Mouse (Mus musculus) heart, postnatal 0 days (tissue): ENCODE measurements at regions not wholly inside any gene's neighbourhood (a gene's known extent, or its start where the extent isn't known, plus 50 kb on each side); places are given as distances from the start of the nearest gene placed in this dataset.

Source experiments
- ATAC-seq: fragments of 200-750 bp; cut with Nextera tagmentation; 2 replicates; pipeline ENCODE4 v1.8.0; 2017; ENCODE audit warnings: low read depth, moderate number of reproducible peaks, moderate library complexity; ENCODE audit not compliant: insufficient read depth
- DNase-seq: peaks from one replicate; pipeline ENCODE4 v3.0.0-alpha.2; 2016; ENCODE audit warnings: low spot score
- H3K27ac ChIP-seq: fragments of 300-500 bp; sonication (generic); 2 replicates; pipeline ENCODE4 v1.5.1; 2014; ENCODE audit warnings: low read depth, mild to moderate bottlenecking
- H3K27me3 ChIP-seq: fragments of 300-500 bp; sonication (generic); 2 replicates; pipeline ENCODE4 v1.6.1; 2014; ENCODE audit warnings: low read length, mixed read lengths; ENCODE audit not compliant: control insufficient read depth, insufficient read depth
- H3K36me3 ChIP-seq: fragments of 300-500 bp; sonication (generic); replicated peaks from 2 replicates; pipeline ENCODE4 v1.6.1; 2014; ENCODE audit warnings: low read length, mixed read lengths; ENCODE audit not compliant: control insufficient read depth, insufficient read depth
- H3K4me1 ChIP-seq: fragments of 300-500 bp; sonication (generic); 2 replicates; pipeline ENCODE4 v1.6.1; 2014; ENCODE audit warnings: antibody characterized with exemption; ENCODE audit not compliant: control insufficient read depth, insufficient read depth
- H3K4me2 ChIP-seq: fragments of 300-500 bp; sonication (generic); 2 replicates; pipeline ENCODE4 v1.6.1; 2014; ENCODE audit warnings: low read depth, mild to moderate bottlenecking, low read length, moderate library complexity
- H3K4me3 ChIP-seq: fragments of 300-500 bp; sonication (generic); 2 replicates; pipeline ENCODE4 v1.5.1; 2014; ENCODE audit warnings: low read depth, low read length
- H3K9ac ChIP-seq: fragments of 300-500 bp; sonication (generic); replicated peaks from 2 replicates; pipeline ENCODE4 v1.6.1; 2014; ENCODE audit warnings: low read depth, low read length, mixed read lengths
- H3K9me3 ChIP-seq: fragments of 300-500 bp; sonication (generic); replicated peaks from 2 replicates; pipeline ENCODE4 v1.6.1; 2016; ENCODE audit warnings: low read length; ENCODE audit not compliant: control insufficient read depth
- CTCF ChIP-seq: IDR thresholded peaks from 2 replicates; pipeline ENCODE4 v1.5.1; 2016; ENCODE audit warnings: antibody characterized with exemption, control low read depth, low read depth
- EP300 ChIP-seq: IDR thresholded peaks from 2 replicates; pipeline ENCODE4 v1.6.1; 2016; ENCODE audit warnings: antibody characterized with exemption, low read depth
- WGBS: fragments of 180-500 bp; shearing (Covaris S2); extraction: QIAGEN DNeasy Blood & Tissue Kit; methylation state at CpG from one replicate; pipeline ENCODE4 v1.1.7; 2014; 5-methylcytosine and 5-hydroxymethylcytosine counted together

DNA sequence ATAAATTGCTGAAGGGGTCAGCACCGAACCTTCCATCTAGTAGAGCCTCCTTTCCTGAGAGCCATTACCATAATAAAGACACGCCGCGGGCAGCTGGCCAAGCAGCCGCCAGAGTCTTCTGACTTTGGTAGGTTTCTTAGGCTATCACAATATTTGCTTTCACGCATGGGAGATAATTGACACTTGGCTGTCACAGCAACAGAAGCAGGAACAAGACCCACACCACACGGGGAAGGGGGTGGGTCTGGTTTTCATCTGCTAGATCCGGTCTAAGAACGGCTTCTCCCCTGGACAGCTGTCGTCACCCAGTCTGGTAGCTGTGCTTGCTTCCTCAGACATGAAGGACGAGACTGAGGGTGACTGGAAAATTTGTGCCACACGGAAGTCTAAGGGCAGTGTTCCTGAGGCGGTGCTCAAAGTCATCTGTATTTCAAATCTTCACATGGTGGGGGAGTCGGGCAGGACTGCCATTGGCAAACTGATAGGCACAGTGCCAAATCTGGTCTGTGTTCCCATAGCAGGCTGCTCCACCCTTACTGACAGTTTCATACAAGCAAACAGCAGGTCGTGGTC lies 188.9 kb upstream of the Gm10131 start:
- ATAC-seq (peak; percentile 20; the same call in 1 of the 2 replicates), DNase-seq (peak; percentile 42)
- no peaks in the 10 kb centered on the region; the same call in 1 of the 2 replicates for H3K27me3 ChIP-seq
- H3K27ac ChIP-seq, result no peak overlapping the region
- H3K36me3 ChIP-seq, result no peaks in the 10 kb centered on the region
- no peak overlapping the region for H3K9ac ChIP-seq
- whole genome bisulfite sequencing, result 22% methylated on average over 15 of the region's 15 CpGs
- TF ChIP-seq EP300 (no peak), CTCF (no peak)
- no peaks in the 10 kb centered on the region for H3K9me3 ChIP-seq
- 0 out of 2 replicates have a peak, but pooled peaks cover 6% of the 10 kb centered on the region for H3K4me1 ChIP-seq
- peak overlapping the region; percentile 52 for H3K4me2 ChIP-seq
- peak overlapping the region; percentile 31 for H3K4me3 ChIP-seq

DNA sequence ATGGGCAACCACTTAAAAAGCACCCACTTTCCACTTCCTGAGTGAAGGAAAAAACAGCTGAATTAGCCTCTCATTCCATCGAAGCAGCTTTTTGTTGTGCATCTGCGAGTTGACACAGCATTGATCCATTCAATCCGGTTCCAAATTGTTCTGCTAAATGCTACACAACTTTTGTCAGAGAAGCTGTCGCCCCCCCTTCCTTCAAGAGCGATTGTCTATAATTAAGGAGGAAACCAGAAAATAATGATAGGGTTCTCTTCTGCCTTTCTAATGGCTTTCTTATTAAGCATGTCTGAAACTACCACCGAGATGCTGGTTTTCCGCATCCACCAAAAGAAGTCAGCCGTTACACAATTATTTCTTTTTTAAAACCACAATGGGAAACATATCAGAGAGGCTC lies 183.2 kb upstream of the Gm10131 start:
- Histone ChIP-seq H3K9ac (no peak overlapping the region), H3K4me1 (no peaks in the 10 kb centered on the region), H3K4me2 (no peak overlapping the region), H3K27ac (no peak overlapping the region), H3K36me3 (no peaks in the 10 kb centered on the region), H3K9me3 (peaks cover 8% of the 10 kb centered on the region; the same call in 1 of the 2 replicates), H3K4me3 (no peak overlapping the region), H3K27me3 (no peaks in the 10 kb centered on the region)
- WGBS, result 89% methylated on average over 8 of the region's 8 CpGs
- ATAC-seq (no peak), DNase-seq (no peak)
- no peak for TF ChIP-seq EP300
- TF ChIP-seq CTCF, result no peak

DNA sequence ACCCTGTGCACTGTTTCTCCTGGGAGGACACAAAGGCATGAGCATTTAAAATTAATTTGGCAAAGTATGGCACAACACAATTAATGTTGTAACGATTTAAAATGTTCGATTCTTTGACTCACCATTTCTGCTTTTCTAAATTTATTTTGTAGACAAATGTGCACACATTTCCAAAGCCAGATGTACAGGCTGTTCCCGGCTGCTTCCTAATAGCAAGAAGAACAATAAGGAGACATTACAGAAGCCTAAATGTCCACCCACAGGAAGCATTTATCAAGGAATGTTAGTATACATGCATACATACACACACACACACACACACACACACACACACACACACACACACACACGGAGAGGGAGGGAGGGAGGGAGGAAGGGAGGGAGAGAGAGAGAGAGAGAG lies 179.1 kb upstream of the Gm10131 start:
- H3K27me3 ChIP-seq, result no peaks in the 10 kb centered on the region
- H3K9ac ChIP-seq, result no peak overlapping the region
- H3K27ac ChIP-seq, result no peak overlapping the region
- ATAC-seq (no peak), DNase-seq (no peak)
- no peak overlapping the region for H3K4me3 ChIP-seq
- 68% methylated on average over 4 of the region's 4 CpGs for WGBS
- TF ChIP-seq CTCF (no peak), EP300 (no peak)
- H3K36me3 ChIP-seq, result no peaks in the 10 kb centered on the region
- H3K9me3 ChIP-seq, result peaks cover 8% of the 10 kb centered on the region; the same call in 1 of the 2 replicates
- no peaks in the 10 kb centered on the region for H3K4me1 ChIP-seq
- no peak overlapping the region for H3K4me2 ChIP-seq

DNA sequence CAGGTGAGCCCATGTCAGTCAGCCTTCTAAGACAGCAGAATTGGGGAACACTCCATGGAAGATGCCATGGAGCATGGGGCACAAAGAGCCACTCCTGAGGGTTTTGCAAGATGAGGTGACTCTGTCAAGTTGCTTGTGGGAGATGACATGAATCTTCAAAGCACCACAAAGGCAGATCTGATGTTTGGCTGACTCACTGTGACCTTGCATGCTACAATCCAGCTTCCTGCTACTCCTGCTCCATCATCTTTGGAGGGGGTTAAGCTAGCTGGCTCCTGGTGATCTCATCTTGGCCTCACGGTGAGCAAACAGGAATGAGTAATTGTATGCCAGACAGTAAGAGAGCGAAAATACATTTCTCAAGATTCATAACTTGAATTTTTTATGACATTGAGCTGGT lies 176.3 kb upstream of the Gm10131 start:
- H3K36me3 ChIP-seq, result no peaks in the 10 kb centered on the region
- 55% methylated on average over 2 of the region's 2 CpGs for WGBS
- no peak overlapping the region for H3K27ac ChIP-seq
- TF ChIP-seq EP300 (no peak), CTCF (no peak)
- no peaks in the 10 kb centered on the region for H3K9me3 ChIP-seq
- ATAC-seq (no peak), DNase-seq (no peak)
- no peak overlapping the region for H3K4me2 ChIP-seq
- no peaks in the 10 kb centered on the region for H3K4me1 ChIP-seq
- no peak overlapping the region for H3K9ac ChIP-seq
- no peak overlapping the region for H3K4me3 ChIP-seq
- H3K27me3 ChIP-seq, result no peaks in the 10 kb centered on the region

DNA sequence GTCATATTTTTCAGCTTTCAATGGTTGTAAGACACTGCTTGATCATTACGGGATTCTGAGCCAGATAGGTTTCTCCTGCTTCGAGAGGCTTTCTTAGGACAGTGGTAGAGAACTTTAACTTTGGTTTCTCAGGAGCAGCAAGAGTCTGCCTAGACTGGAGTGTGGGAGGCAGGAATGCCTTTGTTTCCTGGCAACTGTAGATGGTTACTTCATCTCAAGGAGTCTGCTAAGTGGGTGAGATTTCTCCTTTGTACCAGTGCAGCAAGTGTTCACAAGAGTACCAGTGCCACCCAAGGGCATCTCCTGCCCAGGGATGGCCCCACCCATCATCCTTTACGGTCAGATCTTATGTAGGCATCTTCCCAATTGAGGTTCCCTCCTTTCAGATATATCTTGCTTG lies 173.0 kb upstream of the Gm10131 start:
- Histone ChIP-seq H3K27ac (no peak overlapping the region), H3K9me3 (no peaks in the 10 kb centered on the region), H3K36me3 (no peaks in the 10 kb centered on the region), H3K9ac (no peak overlapping the region), H3K27me3 (no peaks in the 10 kb centered on the region), H3K4me2 (no peak overlapping the region), H3K4me3 (no peak overlapping the region), H3K4me1 (no peaks in the 10 kb centered on the region; the same call in 1 of the 2 replicates)
- ATAC-seq (no peak), DNase-seq (no peak)
- 85% methylated on average over 3 of the region's 3 CpGs for WGBS
- TF ChIP-seq CTCF, result no peak
- no peak for TF ChIP-seq EP300

DNA sequence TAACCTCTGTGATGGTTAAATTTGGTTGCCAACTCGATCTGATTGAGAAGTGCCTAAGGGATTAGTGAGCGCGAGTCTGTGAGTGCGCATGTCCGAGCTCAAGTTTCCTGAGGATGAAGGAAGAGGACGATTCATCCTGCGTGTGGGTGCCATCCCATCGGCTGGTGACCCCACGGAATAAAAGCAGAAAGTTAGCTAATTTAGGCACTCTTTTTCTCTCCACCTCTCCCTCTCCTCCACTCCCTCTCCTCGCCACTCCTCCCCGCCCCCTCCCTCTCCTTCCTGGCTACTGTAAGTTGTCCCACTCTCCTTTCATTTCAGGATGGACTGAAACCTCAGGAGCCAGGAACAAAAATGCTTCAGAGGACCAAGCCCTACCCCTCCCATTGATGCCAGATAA lies 168.9 kb upstream of the Gm10131 start:
- H3K36me3 ChIP-seq, result no peaks in the 10 kb centered on the region
- H3K27me3 ChIP-seq, result no peaks in the 10 kb centered on the region
- H3K9me3 ChIP-seq, result no peaks in the 10 kb centered on the region
- no peak overlapping the region for H3K27ac ChIP-seq
- no peak overlapping the region for H3K9ac ChIP-seq
- TF ChIP-seq EP300 (no peak), CTCF (no peak)
- WGBS, result 8% methylated on average over 11 of the region's 11 CpGs
- H3K4me3 ChIP-seq, result peak overlapping the region; percentile 41
- no peaks in the 10 kb centered on the region; the same call in 1 of the 2 replicates for H3K4me1 ChIP-seq
- DNase-seq (no peak), ATAC-seq (no peak)
- peak overlapping the region; percentile 65 for H3K4me2 ChIP-seq
